Mouse (Mus musculus): ENCODE results near the gene Art4. TPM values are rescaled to one million over a fixed set of nuclear protein-coding genes. Genes with fewer than 3 reads are reported as not detected.

Art4 gene
- polyA plus RNA-seq, 1 experiment from 2014 or later: 3.1 TPM

DNA sequence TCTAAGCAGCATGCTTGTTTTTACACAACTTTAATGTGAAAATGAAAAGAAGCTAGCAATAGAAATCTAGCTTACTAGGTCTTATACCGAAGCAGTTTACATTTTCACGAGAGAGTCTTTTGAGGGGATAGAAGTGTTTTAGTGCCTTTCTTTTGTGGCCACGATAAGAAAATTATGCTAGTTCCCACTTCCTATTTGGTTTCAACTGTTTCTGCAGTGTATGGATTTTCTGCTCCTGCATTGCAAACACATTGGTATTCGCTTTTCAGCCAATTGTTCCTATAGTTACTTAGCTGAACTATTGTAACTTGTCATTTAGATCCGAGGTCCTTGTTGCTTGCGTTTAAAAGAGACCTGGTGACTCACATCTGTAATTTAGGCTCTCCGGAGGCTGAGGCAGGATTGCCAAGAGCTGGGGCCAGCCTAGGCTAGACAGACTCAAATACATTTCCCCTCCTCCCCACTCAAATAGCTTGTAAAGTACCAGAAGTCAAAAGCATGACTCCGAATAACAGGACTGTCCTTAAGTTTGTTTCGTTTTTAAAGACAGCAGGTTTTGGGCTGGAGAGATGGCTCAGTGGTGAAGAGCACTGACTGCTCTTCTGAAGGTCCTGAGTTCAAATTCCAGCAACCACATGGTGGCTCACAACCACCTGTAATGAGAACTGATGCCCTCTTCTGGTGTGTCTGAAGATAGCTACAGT lies 52.7 kb downstream of the Art4 start:
- no peaks in the 10 kb centered on the region for H3K9me3 ChIP-seq
- peaks cover 36% of the 10 kb centered on the region for H3K4me1 ChIP-seq
- H3K4me2 ChIP-seq (replicated peaks): peak overlapping the region; percentile 75
- peak overlapping the region; percentile 100 for H3K27ac ChIP-seq
- no peaks in the 10 kb centered on the region for H3K36me3 ChIP-seq
- peak overlapping the region; percentile 74 for H3K4me3 ChIP-seq
- 28% methylated on average over 9 of the region's 9 CpGs for WGBS
- no peaks in the 10 kb centered on the region for H3K27me3 ChIP-seq
- peak overlapping the region; percentile 62 for H3K9ac ChIP-seq
- ATAC-seq (ENCODE audit: low FRiP score, low read depth): no peak

DNA sequence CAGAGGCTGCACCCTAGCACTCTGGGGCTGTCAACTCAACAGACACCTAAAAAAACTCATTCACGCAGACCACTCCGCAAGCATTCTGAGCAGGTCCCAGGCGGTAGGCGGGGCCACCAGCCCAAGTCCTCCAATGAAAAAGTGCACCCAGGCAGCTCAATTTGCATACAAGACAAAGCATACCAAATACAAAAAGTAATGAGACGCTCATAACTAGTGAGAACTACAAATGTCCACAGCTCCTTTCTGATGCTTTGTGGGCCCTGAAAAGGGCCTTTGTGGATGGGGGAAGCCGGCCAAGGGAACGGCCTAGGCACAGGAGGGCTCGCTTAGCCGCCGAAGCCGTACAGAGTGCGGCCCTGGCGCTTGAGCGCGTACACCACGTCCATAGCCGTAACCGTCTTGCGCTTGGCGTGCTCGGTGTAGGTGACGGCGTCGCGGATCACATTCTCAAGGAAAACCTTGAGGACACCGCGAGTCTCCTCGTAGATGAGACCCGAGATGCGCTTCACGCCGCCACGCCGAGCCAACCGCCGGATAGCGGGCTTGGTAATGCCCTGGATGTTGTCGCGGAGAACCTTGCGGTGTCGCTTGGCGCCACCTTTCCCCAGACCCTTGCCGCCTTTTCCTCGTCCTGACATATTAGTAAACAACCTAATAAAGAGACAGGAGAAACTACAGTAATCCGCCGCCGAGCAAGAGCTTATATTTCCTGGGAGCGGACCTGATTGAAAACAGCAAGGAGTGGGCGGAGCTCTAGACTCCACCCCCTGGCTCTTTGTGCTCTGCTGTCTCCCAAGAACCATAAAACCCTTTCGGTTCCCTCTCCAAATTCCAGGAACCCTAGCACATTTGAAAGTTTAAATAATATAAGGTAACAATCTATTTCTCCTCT lies 53.5 kb downstream of the Art4 start, which contains the start of gene Hist4h4:
Gene Hist4h4 (minus strand): TSS at position 677 of the 895 bp plus-strand sequence.
- ATAC-seq (ENCODE audit: low FRiP score, low read depth): peak; percentile 76
- H3K27me3 ChIP-seq: no peaks in the 10 kb centered on the region
- under 1% methylated on average over 50 of the region's 50 CpGs for WGBS
- H3K4me2 ChIP-seq (replicated peaks): peak within 1 kb of the TSS; percentile 75
- H3K9ac ChIP-seq: peak within 1 kb of the TSS; percentile 98
- H3K9me3 ChIP-seq: no peaks in the 10 kb centered on the region
- H3K27ac ChIP-seq: peak within 1 kb of the TSS; percentile 100
- peaks cover 28% of the 10 kb centered on the region for H3K4me1 ChIP-seq
- H3K4me3 ChIP-seq: peak within 1 kb of the TSS; percentile 74
- no peaks in the 10 kb centered on the region for H3K36me3 ChIP-seq

DNA sequence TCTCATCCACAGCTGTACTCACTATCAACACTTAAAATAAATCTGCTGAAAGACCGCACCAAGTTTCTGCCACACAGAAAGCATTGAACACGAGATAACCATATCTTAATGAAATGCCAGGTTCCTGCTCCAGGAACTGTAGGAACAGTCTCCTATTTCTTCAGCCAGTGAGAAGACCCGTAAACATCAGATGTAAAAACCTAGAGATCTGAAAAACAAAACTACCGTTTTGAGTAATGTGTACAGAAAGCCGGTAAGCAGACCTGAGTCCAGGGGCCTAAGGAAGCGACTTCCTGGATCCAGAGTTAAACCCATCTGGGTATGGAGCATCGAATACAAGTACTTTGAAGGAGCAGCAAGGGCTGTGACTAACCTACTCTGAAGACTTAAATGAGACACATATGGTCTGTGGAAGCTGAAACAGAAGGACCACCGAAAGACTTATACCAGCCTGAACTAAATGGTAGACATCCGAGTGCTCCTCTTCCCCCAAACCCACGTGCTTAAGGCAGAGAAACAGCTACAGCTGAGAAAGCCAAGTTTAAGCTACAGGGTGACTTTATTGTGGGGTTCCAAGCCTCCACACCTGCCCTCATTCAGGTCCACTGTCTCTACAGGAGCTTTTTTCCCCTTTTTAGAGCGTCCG lies 54.3 kb downstream of the Art4 start:
- peak overlapping the region; percentile 74 for H3K4me3 ChIP-seq
- H3K9me3 ChIP-seq: no peaks in the 10 kb centered on the region
- ATAC-seq (ENCODE audit: low FRiP score, low read depth): no peak; the same call in 1 of the 2 replicates
- H3K4me1 ChIP-seq: peaks cover 24% of the 10 kb centered on the region
- H3K4me2 ChIP-seq (replicated peaks): peak overlapping the region; percentile 75
- H3K27me3 ChIP-seq: no peaks in the 10 kb centered on the region
- no peaks in the 10 kb centered on the region for H3K36me3 ChIP-seq
- WGBS: 13% methylated on average over 12 of the region's 12 CpGs
- peak overlapping the region; percentile 100 for H3K27ac ChIP-seq
- peak overlapping the region; percentile 98 for H3K9ac ChIP-seq

DNA sequence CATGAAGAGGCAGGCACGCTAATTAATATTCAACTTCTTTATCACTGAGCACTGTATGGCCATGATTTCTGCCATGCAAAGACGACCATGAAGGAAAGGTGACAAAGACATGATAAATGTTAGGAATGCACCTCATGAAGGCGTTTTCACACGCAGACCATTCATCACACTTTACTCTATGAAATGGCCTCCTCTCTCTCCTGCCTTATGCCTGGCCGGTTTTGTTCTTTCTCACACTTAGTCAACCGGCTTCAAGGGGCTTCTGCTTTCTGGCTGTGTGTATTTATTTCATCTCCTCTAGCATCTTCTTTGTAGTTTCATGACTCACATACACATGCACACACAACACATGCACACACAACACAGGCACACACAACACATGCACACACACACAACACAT lies 56.3 kb downstream of the Art4 start:
- peaks cover 14% of the 10 kb centered on the region for H3K4me1 ChIP-seq
- H3K4me2 ChIP-seq (replicated peaks): no peak overlapping the region
- H3K36me3 ChIP-seq: no peaks in the 10 kb centered on the region
- WGBS: 86% methylated on average over 6 of the region's 6 CpGs
- H3K9me3 ChIP-seq: no peaks in the 10 kb centered on the region
- H3K4me3 ChIP-seq: no peak overlapping the region
- H3K27ac ChIP-seq: no peak overlapping the region
- H3K9ac ChIP-seq: no peak overlapping the region
- ATAC-seq (ENCODE audit: low FRiP score, low read depth): no peak
- H3K27me3 ChIP-seq: no peaks in the 10 kb centered on the region

DNA sequence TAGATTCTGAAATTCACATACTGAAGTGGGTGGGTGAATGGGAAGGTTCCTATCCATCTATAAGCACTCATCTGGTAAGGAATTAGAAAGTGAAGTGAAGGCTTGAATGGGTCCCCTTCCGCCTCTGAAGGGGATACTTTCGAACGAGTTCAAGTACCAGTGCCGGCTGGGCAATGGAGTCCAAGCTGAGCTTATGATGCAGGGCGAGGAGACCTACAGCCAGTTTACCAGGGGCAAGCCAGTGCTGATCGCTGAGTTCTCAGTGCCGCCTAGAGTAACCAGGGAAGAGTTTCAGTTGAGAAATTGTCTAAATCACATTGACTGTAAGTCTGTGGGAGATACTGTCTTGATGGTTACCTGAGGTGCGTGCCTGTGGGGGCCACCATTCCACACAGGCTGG lies 56.8 kb downstream of the Art4 start:
- H3K36me3 ChIP-seq: no peaks in the 10 kb centered on the region
- H3K27ac ChIP-seq: no peak overlapping the region
- WGBS: 93% methylated on average over 8 of the region's 8 CpGs
- peaks cover 14% of the 10 kb centered on the region for H3K4me1 ChIP-seq
- H3K9ac ChIP-seq: no peak overlapping the region
- ATAC-seq (ENCODE audit: low FRiP score, low read depth): no peak
- H3K9me3 ChIP-seq: no peaks in the 10 kb centered on the region
- no peak overlapping the region for H3K4me2 ChIP-seq (replicated peaks)
- H3K4me3 ChIP-seq: no peak overlapping the region
- H3K27me3 ChIP-seq: no peaks in the 10 kb centered on the region

Small RNA genes lying within 50 kb of the gene (microRNA-seq; reads per million reads assigned to microRNA genes)
- not detected for gene Gm44364

Other genes starting within 250 kb of the Art4 start
- 3.0 and 3.8 TPM in 2 replicates for gene Plbd1, start 195.8 kb downstream of the Art4 start, polyA plus RNA-seq (2015; fragmentation: Nextera tagmentation; extraction: Ambion mirVana)
- gene Gucy2c, start 76.0 kb downstream of the Art4 start, polyA plus RNA-seq (2015; fragmentation: Nextera tagmentation; extraction: Ambion mirVana): 0.04 and 0.10 TPM in 2 replicates
- 0.74 and 0.84 TPM in 2 replicates for gene Hist4h4, start 53.3 kb downstream of the Art4 start, polyA plus RNA-seq (2015; fragmentation: Nextera tagmentation; extraction: Ambion mirVana)
- 85.9 and 95.9 TPM in 2 replicates for gene H2afj, start 49.5 kb downstream of the Art4 start, polyA plus RNA-seq (2015; fragmentation: Nextera tagmentation; extraction: Ambion mirVana)
- gene BC049715, start 30.1 kb downstream of the Art4 start, polyA plus RNA-seq (2015; fragmentation: Nextera tagmentation; extraction: Ambion mirVana): 1.8 and 2.2 TPM in 2 replicates
- gene Wbp11, start 29.5 kb downstream of the Art4 start, polyA plus RNA-seq (2015; fragmentation: Nextera tagmentation; extraction: Ambion mirVana): 110 and 114 TPM in 2 replicates
- 1.2 and 1.7 TPM in 2 replicates for gene Smco3, start 22.3 kb downstream of the Art4 start, polyA plus RNA-seq (2015; fragmentation: Nextera tagmentation; extraction: Ambion mirVana)
- 180 and 183 TPM in 2 replicates for gene Mgp, start 18.1 kb upstream of the Art4 start, polyA plus RNA-seq (2015; fragmentation: Nextera tagmentation; extraction: Ambion mirVana)
- 0.28 and 0.46 TPM in 2 replicates for gene Erp27, start 64.4 kb upstream of the Art4 start, polyA plus RNA-seq (2015; fragmentation: Nextera tagmentation; extraction: Ambion mirVana)
- 0.18 and 0.63 TPM in 2 replicates for gene Pde6h, start 66.1 kb upstream of the Art4 start, polyA plus RNA-seq (2015; fragmentation: Nextera tagmentation; extraction: Ambion mirVana)
- 75.3 and 78.3 TPM in 2 replicates for gene Arhgdib, start 84.2 kb upstream of the Art4 start, polyA plus RNA-seq (2015; fragmentation: Nextera tagmentation; extraction: Ambion mirVana)